Mouse (Mus musculus) cerebellum, adult 2 months (tissue): ENCODE measurements around the gene Cyp2b19.

Source experiments
- CTCF ChIP-seq: fragments of 200-500 bp; IDR thresholded peaks from 2 replicates; pipeline ENCODE4 v1.5.1; 2011; ENCODE audit warnings: low read depth, mild to moderate bottlenecking, control low read depth, low read length, moderate library complexity, borderline replicate concordance; ENCODE audit not compliant: insufficient read depth
- POLR2A ChIP-seq: fragments of 200-500 bp; IDR thresholded peaks from 2 replicates; pipeline ENCODE4 v1.6.1; 2011; ENCODE audit warnings: low read length, control low read depth, borderline replicate concordance; ENCODE audit not compliant: insufficient read depth

DNA sequence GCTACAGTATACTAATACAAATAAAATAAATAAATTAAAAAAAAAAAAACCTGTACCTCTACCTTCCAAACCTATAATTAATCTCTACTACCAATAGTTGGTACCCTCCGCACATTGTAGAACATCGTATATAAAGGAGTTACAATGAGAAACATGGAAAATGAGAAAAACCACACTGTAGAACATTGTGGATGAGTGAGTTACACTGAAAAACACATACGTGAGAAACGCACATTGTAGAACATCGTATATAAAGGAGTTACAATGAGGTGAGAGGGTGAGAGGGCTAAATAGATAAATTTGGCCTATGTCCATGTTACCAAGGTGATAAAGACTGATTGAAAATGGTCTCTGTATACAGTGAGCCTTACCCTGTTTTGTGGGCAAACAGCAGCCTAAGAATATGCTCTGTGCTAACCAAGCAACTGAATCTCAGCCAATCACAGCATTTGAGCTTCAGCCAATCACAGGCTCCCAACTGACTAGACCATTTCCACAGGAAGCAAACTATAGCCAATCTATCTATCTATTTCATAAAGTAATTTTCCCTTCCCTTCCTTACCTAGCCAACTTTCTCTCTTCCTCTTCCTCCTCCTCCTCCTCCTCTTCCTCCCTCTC is 23.0 kb downstream of the Cyp2b19 start:
- no peak for TF ChIP-seq POLR2A
- no peak for TF ChIP-seq CTCF
